Mouse (Mus musculus): Measurements from ENCODE around the gene Rere.
"Not testable (repeated sequence)": the region's sequence is repeated elsewhere in the genome, so short reads cannot be mapped to it uniquely, and the experiment has no call there.

The Rere gene

DNA sequence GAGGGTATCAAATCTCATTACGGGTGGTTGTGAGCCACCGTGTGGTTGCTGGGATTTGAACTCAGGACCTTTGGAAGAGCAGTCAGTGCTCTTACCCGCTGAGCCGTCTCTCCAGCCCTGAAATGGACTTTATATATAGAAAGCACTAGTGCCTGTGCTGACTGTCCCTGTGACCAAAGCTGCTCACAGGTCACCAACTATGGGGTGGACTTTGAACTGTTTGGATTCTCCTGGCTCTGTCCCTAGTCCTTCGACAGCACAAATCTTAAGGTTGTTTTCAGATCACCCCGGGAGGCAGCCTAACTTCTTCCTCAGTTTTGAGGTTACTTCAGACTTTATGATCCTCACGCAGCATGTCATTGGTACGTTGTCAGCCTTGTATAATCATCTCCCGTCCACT is 267.9 kb downstream of the Rere start:
- DNase-seq (ENCODE audit: low read depth, low spot score): no peak

GRCm38 (mm10) chr4:150549989-150550716 is 268.7 kb downstream of the Rere start:
- DNase-seq (ENCODE audit: low read depth, low spot score): no peak

- no peak for DNase-seq (ENCODE audit: low read depth, low spot score)
Observed at GRCm38 (mm10) chr4:150551390-150551789, 269.9 kb downstream of the Rere start.

GRCm38 (mm10) chr4:150552751-150553600 is 271.5 kb downstream of the Rere start:
- no peak for DNase-seq (ENCODE audit: low read depth, low spot score)

- no peak for DNase-seq (ENCODE audit: low read depth, low spot score)
Observed at GRCm38 (mm10) chr4:150555783-150556182, 274.3 kb downstream of the Rere start.

- peak; percentile 79 for DNase-seq (ENCODE audit: low read depth, low spot score)
Observed at GRCm38 (mm10) chr4:150556382-150557221, 275.2 kb downstream of the Rere start.

- DNase-seq (ENCODE audit: low read depth, low spot score): not testable (repeated sequence)
Observed at GRCm38 (mm10) chr4:150557289-150557688, 275.8 kb downstream of the Rere start.

GRCm38 (mm10) chr4:150557976-150558375 is 276.5 kb downstream of the Rere start:
- no peak for DNase-seq (ENCODE audit: low read depth, low spot score)

- no peak for DNase-seq (ENCODE audit: low read depth, low spot score)
Observed at GRCm38 (mm10) chr4:150559514-150559913, 278.1 kb downstream of the Rere start.

DNA sequence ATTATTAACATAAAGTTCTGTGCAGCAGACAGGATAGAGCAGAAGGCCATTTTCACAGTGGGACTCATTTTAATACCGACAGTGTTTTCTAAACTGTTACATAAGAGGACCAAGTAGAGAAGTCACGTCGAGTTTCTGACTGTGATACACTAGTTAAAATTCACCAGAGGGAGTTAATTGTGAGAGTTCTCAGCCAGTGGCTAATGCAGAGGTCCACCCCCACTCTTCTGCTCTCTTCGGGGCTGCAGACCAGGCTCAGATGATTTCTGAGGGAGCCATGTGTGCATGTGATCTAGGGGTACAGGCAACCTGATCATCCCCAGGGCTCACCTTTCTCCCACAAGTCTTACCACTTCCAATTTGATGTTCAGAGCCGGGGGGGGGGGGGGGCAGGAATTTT is 281.8 kb downstream of the Rere start:
- DNase-seq (ENCODE audit: low read depth, low spot score): no peak

GRCm38 (mm10) chr4:150566193-150566592 is 284.7 kb downstream of the Rere start:
- DNase-seq (ENCODE audit: low read depth, low spot score): no peak

- no peak for DNase-seq (ENCODE audit: low read depth, low spot score)
Observed at GRCm38 (mm10) chr4:150568318-150569134, 287.1 kb downstream of the Rere start.

DNA sequence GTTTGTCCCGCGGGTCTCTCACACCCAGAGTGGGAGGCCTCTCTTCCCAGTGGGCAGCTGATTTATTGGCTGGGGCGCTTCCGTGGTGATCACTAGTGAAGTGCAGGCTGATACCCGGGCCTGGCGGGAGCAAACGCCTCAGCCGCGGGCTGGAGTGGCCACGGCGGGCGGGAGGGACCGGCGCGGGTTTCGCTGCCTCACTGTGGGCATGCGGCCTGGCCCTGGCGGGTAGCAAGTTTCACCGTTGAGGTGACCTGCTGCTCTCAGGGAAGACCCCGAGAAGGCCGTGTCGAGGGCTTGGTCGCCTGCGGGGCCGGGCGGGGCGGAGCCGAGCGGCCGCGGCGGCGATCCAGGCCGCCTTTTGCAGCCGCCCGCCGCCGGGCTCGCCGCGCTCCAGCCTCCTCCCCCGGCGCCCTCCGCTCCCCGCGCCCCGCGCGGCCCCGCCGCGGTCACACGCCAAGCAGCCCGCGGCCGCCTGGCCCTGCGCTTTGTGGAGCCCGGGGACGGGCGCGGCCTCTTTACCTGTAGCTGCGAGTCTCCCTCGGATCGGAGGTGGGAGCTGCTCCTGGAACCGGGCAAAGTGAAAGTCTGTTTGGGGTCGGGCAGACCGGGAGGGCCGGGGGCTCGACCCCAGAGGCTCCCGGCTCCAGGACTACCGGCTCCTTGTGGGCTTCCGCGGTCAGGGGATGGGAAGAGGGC is 287.8 kb downstream of the Rere start:
- DNase-seq (ENCODE audit: low read depth, low spot score): no peak

- no peak for DNase-seq (ENCODE audit: low read depth, low spot score)
Observed at GRCm38 (mm10) chr4:150569834-150570571, 288.6 kb downstream of the Rere start.

- no peak for DNase-seq (ENCODE audit: low read depth, low spot score)
Observed at GRCm38 (mm10) chr4:150570793-150571192, 289.3 kb downstream of the Rere start.

DNA sequence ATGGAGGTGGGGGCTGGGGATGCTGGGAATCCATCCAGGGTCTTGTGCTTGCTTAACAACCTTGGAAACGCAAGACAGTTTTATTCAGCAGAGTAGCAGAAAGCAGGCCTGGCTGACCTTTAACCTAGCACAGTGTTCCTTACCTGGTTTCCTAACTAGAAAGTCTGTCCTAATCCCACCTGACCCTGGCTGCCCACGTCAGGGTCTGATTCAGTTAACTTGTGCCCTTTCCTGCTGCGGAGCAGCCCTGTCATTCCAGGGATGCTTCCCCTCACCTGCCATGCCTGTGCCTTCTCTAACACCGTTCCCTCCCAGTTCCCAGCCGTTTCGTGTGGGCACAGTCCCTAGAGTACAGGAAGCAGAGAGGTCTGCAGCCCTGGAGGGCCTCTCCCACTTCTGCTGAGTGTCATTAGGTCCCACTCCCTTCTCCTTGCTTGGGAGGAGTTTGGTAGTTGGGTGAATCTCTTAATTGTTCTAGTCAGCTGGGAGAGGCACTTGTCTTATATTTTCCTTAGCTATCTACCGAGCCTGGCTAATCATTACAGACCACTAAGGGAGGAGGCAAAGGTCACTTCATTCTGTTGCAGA is 290.8 kb downstream of the Rere start:
- no peak for DNase-seq (ENCODE audit: low read depth, low spot score)

DNA sequence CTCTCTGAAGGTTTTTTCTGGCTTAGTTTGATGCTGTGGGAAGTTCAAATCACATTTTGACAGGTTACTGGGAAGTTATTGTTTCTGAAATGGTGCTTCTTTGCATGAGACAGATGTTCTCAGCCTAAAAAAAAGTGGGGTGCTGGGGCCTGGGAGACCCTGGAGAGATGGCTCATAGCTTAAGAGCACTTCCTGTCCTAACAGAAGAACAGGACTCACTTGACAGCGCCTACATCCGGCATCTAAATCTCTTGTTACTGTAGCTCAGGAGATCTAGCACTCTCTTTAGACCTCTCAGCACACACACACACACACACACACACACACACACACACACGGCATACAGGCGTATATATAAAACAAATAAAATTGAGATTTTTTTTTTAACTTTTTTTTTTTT is 291.5 kb downstream of the Rere start:
- DNase-seq (ENCODE audit: low read depth, low spot score): no peak

GRCm38 (mm10) chr4:150575363-150576092 is 294.1 kb downstream of the Rere start:
- no peak for DNase-seq (ENCODE audit: low read depth, low spot score)

DNA sequence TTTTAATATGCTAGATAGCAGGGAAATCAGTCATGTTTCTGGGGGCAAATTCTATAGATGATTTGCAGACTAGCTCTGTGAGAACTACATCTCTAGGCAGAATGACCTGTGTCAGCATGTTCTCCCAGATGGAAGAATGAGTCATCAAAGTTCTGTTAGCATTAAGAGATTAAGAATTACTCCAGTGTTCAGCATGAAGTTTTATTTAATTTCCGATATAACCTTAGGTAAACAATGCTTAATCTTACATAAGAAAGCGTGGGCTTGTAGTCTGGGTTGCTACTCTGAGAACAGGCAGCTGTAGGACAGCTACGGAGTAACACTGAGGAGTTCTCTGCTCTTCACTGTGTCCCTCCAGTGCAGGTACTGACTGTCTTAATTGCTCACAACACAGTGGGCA is 294.9 kb downstream of the Rere start:
- no peak for DNase-seq (ENCODE audit: low read depth, low spot score)

Data from brain, embryonic 18.5 days (tissue).